Mouse (Mus musculus) embryonic fibroblast, embryonic 13.5 days (primary cell): Measurements from ENCODE around the gene Trmt11. TPM values are rescaled to one million over a fixed set of nuclear protein-coding genes. Genes with fewer than 3 reads are reported as not detected.

Source experiments
- H3K27ac ChIP-seq: 2 replicates; pipeline ENCODE4 v1.5.1; 2012; ENCODE audit warnings: low read length, control low read depth, inconsistent platforms; ENCODE audit not compliant: insufficient read depth
- H3K4me1 ChIP-seq: 2 replicates; pipeline ENCODE4 v1.6.1; 2011; ENCODE audit warnings: low read length; ENCODE audit not compliant: control insufficient read depth, insufficient read depth
- H3K4me3 ChIP-seq: 2 replicates; pipeline ENCODE4 v1.5.1; 2011; ENCODE audit warnings: mild to moderate bottlenecking, control low read depth, low read length; ENCODE audit not compliant: insufficient read depth
- CTCF ChIP-seq: IDR thresholded peaks from 2 replicates; pipeline ENCODE4 v1.5.1; 2011; ENCODE audit warnings: mild to moderate bottlenecking, control low read depth, low read length, moderate library complexity, borderline replicate concordance; ENCODE audit not compliant: insufficient read depth
- POLR2A ChIP-seq: IDR thresholded peaks from 2 replicates; pipeline ENCODE4 v1.6.1; 2011; ENCODE audit warnings: low read depth, mild to moderate bottlenecking, control low read depth, low read length, moderate library complexity
- polyA plus RNA-seq: library from polyadenylated mRNA; stranded (reverse); fragments of >200 nt; gene quantifications from 2 replicates; pipeline ENCODE4 v1.2.4, GENCODE M21; 2011; ENCODE audit warnings: low read depth; ENCODE audit not compliant: missing spikeins, insufficient read length

Gene Trmt11
- polyA plus RNA-seq, 1 experiment, result 18.3 TPM

DNA sequence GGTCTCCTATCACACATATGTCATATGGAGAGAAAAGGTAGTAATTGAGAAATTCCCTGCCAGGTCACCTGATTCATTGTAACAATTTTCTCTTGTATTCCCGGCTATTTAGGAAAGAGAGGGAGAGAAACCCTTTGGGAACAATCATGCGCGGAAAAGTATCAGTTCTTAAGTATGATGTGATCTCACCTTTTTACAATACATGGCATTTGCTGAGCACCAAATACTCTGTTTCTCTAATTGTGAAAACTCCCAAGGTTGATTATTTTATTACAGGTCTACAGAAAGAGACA is 18.3 kb upstream of the Trmt11 start:
- Histone ChIP-seq H3K4me3 (no peak overlapping the region), H3K4me1 (no peaks in the 10 kb centered on the region), H3K27ac (no peak overlapping the region)
- no peak for TF ChIP-seq CTCF
- TF ChIP-seq POLR2A, result no peak

DNA sequence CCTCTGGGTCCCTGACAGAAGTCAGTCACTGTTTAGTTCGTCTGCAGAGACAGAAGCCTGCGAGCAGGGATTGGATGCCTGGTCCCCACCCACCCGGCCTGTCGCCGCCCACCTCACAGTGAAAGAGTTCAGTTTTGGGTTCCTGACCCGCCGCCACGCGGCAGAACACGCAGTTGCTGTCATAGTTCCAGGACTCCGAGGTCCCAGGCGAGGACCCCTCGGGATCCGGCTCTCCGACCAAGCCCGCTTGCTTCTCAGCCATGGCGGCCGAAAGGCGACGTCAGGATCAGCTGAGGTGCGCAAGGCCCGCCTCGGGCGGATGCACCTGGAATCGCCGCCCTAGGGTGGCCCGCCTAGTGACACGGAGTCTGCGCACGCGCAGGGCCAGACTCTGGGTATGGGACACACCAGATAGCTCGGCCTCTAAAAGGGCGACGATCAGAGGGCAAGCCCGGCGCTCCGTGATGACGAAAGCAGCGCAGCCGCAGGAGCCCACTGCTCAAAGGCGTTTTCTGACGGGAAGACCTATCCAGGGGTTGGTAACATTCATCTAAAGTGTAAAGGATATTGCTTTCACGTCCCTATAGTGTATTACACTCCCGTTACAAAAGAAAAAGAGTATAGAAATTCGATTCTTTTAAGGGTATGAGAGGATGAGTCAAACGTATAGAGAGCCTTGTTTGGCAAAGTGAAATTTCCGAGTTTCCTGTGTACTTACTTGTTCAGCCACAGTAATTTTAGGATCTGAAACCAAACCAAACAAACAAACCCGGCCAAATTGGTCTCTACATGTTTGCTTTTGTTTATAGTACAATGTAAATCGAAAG is 17.8 kb upstream of the Trmt11 start:
- Histone ChIP-seq H3K4me1 (no peaks in the 10 kb centered on the region), H3K27ac (peak overlapping the region; percentile 84), H3K4me3 (peak overlapping the region; percentile 57)
- TF ChIP-seq POLR2A (peak; percentile 85), CTCF (no peak)

DNA sequence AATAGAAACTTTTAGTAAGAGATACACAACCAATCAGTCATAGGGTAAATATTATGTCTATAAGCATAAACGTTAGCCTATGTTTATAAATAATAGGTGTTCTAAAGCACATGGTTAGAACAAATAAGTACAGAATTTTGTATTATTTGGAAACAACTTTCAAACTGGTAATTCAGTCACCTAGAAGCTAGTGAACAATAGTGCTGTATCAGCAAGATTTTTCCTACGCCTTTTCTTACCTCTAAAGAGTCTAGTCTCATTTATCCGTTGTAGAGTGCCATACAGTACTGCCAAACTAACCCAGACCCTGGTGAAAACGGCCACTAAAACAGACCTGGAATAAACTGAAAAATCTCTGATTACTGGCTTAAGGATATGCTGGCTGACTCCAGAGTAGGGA is 12.5 kb upstream of the Trmt11 start:
- Histone ChIP-seq H3K27ac (no peak overlapping the region), H3K4me3 (no peak overlapping the region), H3K4me1 (no peaks in the 10 kb centered on the region)
- TF ChIP-seq CTCF, result no peak
- no peak for TF ChIP-seq POLR2A

DNA sequence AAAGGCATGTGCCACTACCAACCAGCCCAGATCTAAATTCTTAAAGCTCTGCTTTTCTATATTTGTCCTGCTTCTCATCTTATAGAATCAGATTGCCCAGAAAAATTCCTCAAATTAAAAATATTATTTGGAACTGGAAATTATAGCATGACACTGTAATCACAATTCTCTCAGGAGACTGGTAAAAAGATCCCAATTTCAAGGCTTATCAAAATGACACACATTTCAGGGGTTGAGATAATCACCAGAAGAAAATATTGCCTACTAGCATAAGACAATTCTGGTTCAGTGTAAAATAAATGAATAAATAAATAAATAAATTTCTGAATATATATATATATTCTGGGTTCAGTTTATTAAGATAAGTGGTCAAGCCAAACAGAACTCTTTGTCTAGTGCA is 9.1 kb upstream of the Trmt11 start:
- no peaks in the 10 kb centered on the region for H3K4me1 ChIP-seq
- H3K4me3 ChIP-seq, result no peak overlapping the region
- no peak overlapping the region for H3K27ac ChIP-seq
- TF ChIP-seq CTCF, result no peak
- no peak for TF ChIP-seq POLR2A

DNA sequence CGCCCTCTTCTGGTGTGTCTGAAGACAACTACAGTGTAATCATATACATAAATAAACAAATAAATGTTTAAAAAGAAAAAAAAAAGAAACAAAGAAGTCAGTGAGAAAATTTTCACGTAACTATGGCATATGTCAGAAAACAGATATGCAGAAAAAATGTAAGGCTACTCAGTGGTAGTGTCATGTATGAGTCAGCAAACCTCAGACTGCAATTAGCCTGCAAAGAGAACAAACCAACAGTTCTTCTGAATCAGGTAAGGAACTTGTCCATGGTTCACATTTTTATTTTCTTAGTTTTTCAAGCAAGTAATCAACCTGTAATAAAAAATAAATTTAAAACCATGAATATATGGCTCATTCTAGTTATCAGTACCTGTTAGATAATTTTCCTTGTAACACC is 7.6 kb upstream of the Trmt11 start:
- no peak overlapping the region for H3K27ac ChIP-seq
- no peak overlapping the region for H3K4me3 ChIP-seq
- TF ChIP-seq POLR2A (no peak), CTCF (no peak)
- H3K4me1 ChIP-seq, result no peaks in the 10 kb centered on the region

DNA sequence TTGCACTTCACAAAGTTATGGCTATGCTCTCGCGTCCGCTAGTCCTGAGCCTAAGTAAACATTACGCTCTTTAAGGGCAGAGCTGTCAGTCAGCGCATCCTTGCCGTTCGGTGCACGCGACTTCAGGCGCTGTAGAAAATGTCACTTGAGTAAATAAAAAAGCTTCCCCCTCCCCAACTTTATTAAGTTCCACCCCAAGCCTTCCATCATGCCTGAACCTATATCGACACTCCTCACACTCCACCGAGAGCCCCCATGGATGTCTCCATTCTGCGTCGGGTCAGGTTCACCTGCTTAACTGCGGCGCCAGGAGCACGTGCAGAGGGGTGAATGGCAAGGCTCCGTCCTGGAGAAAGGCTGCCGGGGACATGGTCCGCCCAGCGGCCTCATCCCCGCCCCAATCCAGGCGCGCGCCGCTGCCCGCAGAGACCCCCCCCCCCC is 435 bp downstream of the Trmt11 start:
- no peaks in the 10 kb centered on the region; the same call in 1 of the 2 replicates for H3K4me1 ChIP-seq
- peak overlapping the region; percentile 77 for H3K4me3 ChIP-seq
- no peak overlapping the region for H3K27ac ChIP-seq
- no peak for TF ChIP-seq CTCF
- TF ChIP-seq POLR2A, result no peak

DNA sequence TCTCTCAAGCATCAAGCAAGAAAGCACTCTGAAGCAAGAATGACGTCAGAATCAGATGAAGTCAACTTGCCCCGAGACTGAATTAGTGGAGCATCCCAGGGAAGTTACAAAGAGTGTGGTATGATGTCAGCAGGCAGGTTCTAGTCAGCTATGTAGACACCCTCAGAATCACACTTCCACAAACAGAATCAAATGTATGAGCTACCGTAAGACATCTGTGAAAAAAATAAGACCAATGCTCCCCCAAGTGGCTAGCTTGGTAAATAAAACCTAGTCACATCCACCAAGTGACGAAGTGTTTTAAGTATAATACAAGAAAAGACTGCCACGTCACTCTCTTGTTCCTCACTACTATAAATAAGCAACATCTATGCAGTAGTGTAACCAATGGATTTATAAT is 13.5 kb downstream of the Trmt11 start:
- no peak for TF ChIP-seq POLR2A
- no peak for TF ChIP-seq CTCF
- Histone ChIP-seq H3K4me1 (no peaks in the 10 kb centered on the region; the same call in 1 of the 2 replicates), H3K27ac (no peak overlapping the region), H3K4me3 (no peak overlapping the region)

DNA sequence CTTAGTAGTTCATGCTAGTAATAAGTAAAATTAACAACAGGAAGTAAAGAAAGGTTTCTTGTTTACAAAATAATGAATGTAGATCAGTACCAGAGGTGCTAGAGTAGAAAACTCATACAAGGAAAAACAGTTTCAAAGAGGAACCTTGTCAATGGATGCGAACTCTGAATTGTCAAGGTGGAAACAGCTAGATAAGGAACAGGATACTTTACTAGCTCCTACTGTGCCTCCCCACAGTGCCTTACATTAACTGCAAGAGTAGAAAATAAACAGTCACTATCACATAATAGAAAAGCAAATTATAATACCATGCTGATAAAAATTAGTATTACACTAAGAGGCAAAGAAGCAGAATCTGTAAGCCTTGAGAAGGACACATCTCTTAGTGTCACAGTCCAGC is 14.9 kb downstream of the Trmt11 start:
- TF ChIP-seq POLR2A, result no peak
- no peak for TF ChIP-seq CTCF
- Histone ChIP-seq H3K4me3 (no peak overlapping the region), H3K4me1 (no peaks in the 10 kb centered on the region; the same call in 1 of the 2 replicates), H3K27ac (no peak overlapping the region)

DNA sequence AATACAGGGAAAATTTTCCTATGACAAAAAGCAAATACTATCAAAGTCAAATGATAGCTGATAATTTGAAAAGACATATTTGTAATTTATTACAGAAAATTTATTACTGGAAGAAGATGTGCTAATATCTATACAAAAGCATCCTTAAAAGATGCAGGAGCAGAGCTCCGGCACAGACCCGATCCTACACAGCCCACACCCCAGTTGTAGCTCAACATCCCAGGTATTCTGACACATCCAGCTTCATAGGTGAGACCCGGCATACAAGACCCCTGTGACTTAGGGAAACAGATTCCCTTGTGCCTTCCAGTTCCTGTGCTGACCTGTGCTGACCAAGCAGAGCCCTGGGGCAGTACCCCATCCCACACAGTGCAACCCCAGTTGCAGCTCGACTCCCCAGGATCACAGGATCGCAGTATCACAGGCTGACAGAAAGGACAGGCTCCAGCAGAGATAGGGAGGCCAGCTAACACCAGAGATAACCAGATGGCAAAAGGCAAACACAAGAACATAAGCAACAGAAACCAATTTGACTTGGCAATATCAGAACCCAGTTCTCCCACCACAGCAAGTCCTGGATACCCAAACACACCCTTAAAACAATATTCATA is 22.8 kb downstream of the Trmt11 start:
- H3K27ac ChIP-seq, result no peak overlapping the region
- H3K4me1 ChIP-seq, result no peaks in the 10 kb centered on the region
- no peak overlapping the region for H3K4me3 ChIP-seq
- TF ChIP-seq CTCF, result no peak
- TF ChIP-seq POLR2A, result no peak

DNA sequence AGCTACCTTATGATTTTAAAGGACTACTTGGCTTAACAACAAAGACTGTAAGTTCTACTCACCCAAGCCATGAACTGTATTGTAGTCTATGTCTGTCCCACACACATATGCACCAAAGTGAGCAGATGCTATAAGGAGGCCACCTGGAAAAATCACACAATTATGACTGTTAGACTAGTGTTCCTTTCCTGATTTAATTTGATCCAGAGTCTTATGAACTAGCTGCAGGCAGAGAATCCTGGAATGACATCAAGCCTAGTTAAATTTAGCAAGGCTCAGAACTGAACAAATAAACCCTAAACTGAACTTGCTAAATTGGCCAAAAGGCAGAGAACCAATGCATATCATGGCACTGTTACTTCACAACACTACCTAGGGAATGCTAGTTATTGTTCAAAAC is 34.2 kb downstream of the Trmt11 start:
- TF ChIP-seq CTCF (no peak), POLR2A (no peak)
- Histone ChIP-seq H3K27ac (no peak overlapping the region), H3K4me1 (no peaks in the 10 kb centered on the region), H3K4me3 (no peak overlapping the region)

DNA sequence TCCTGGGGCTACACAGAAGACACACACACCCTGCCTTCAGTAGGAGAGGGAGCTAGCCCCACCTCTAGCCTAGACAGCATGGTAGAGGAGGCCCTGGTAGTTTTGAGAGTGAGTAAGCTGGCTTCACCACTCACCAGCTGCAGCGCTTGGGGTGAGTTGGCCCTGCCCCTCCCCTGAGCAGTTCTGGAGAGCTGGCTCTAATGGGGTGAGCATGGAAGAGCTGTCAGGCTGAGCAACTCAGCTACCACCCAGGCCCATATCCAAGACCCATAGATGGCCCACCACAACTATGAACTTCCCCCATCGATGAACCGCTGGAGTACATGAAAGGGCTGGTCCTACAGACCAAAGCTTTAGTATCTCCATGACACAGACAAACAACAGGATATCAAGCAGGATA is 35.9 kb downstream of the Trmt11 start:
- Histone ChIP-seq H3K27ac (no peak overlapping the region), H3K4me3 (no peak overlapping the region), H3K4me1 (no peaks in the 10 kb centered on the region)
- no peak for TF ChIP-seq POLR2A
- TF ChIP-seq CTCF, result no peak
